Mouse (Mus musculus) kidney, adult 2 months (tissue): ENCODE measurements around the gene Ptgis.

Experiments used
- CTCF ChIP-seq: fragments of 200-500 bp; conservative IDR thresholded peaks from 2 replicates; pipeline ENCODE4 v1.5.1; 2011; ENCODE audit warnings: low read depth, mild to moderate bottlenecking, control low read depth, low read length, moderate library complexity, mixed read lengths; ENCODE audit not compliant: insufficient read depth, insufficient read length
- POLR2A ChIP-seq: fragments of 200-500 bp; IDR thresholded peaks from one replicate; pipeline ENCODE4 v1.6.1; 2011; ENCODE audit warnings: low read depth, low read length, control low read depth

GRCm38 (mm10) chr2:167158780-167159179 lies 81.6 kb downstream of the Ptgis start:
- TF ChIP-seq POLR2A (no peak), CTCF (no peak)
